Mouse (Mus musculus): ENCODE measurements around the gene Mrps10. TPM values are rescaled to one million over a fixed set of nuclear protein-coding genes. Genes with fewer than 3 reads are reported as not detected.

The Mrps10 gene
- polyA plus RNA-seq, 1 experiment from 2014 or later = 85.2 TPM

GRCm38 (mm10) chr17:47427316-47427715 lies 58.6 kb downstream of the Mrps10 start:
- no peaks in the 10 kb centered on the region for H3K9me3 ChIP-seq
- 73% methylated on average over 6 of the region's 6 CpGs for WGBS
- H3K4me1 ChIP-seq (replicated peaks) = peaks cover 16% of the 10 kb centered on the region
- no peak overlapping the region for H3K27ac ChIP-seq
- H3K27me3 ChIP-seq (ENCODE audit: insufficient read depth, poor library complexity, severe bottlenecking) = peaks cover 7% of the 10 kb centered on the region; the same call in 1 of the 2 replicates
- H3K36me3 ChIP-seq = no peaks in the 10 kb centered on the region
- DNase-seq (ENCODE audit: low spot score) = no peak
- H3K4me3 ChIP-seq = no peak overlapping the region

- WGBS = 7% methylated on average over 8 of the region's 8 CpGs
- DNase-seq (ENCODE audit: low spot score) = peak; percentile 75
- H3K9me3 ChIP-seq = no peaks in the 10 kb centered on the region
- H3K36me3 ChIP-seq = no peaks in the 10 kb centered on the region
- peaks cover 16% of the 10 kb centered on the region for H3K4me1 ChIP-seq (replicated peaks)
- peaks cover 7% of the 10 kb centered on the region; the same call in 1 of the 2 replicates for H3K27me3 ChIP-seq (ENCODE audit: insufficient read depth, poor library complexity, severe bottlenecking)
- H3K27ac ChIP-seq = peak overlapping the region; percentile 18; the same call in 1 of the 2 replicates
- peak overlapping the region; percentile 24 for H3K4me3 ChIP-seq
These were observed 60.2 kb downstream of the Mrps10 start for GRCm38 (mm10) chr17:47428831-47429304.

DNA sequence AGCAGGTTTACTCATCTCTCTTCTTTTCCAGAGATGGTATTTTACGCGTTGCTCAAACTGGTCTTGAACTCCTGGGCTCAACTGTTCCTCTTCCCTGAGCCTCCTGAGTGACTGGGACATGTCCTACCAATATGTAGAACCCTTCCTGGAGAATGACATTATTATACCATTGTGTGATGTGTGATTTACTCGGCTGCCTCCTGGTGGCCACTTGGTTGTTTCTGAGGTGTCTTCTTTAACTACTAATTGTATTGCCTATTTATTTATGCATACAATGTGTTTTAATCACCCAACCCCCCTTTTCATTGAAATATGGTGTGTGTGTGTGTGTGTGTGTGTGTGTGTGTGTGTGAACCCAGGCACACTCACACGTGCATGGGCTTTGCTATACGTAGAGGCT lies 62.1 kb downstream of the Mrps10 start:
- 67% methylated on average over 5 of the region's 5 CpGs for WGBS

More for the DNA sequence above, 62.1 kb downstream of the Mrps10 start:
- Histone ChIP-seq H3K36me3 (no peaks in the 10 kb centered on the region), H3K4me3 (no peak overlapping the region), H3K9me3 (no peaks in the 10 kb centered on the region), H3K4me1 (replicated peaks) (peaks cover 16% of the 10 kb centered on the region), H3K27me3 (ENCODE audit: insufficient read depth, poor library complexity, severe bottlenecking) (peaks cover 14% of the 10 kb centered on the region), H3K27ac (no peak overlapping the region)
- DNase-seq (ENCODE audit: low spot score) = no peak

Other genes with a start within 250 kb of the Mrps10 start
- gene Guca1b, start 16.5 kb downstream of the Mrps10 start, polyA plus RNA-seq (2016; fragmentation: Nextera tagmentation; extraction: Ambion mirVana) = 0.97 and 1.0 TPM in 2 replicates
- gene Guca1a, start 31.7 kb downstream of the Mrps10 start, polyA plus RNA-seq (2016; fragmentation: Nextera tagmentation; extraction: Ambion mirVana) = 1.8 and 2.1 TPM in 2 replicates
- gene AI661453, start 67.7 kb downstream of the Mrps10 start, polyA plus RNA-seq (2016; fragmentation: Nextera tagmentation; extraction: Ambion mirVana) = 0.24 and 0.54 TPM in 2 replicates
- gene 1700001C19Rik, start 68.5 kb downstream of the Mrps10 start, polyA plus RNA-seq (2016; fragmentation: Nextera tagmentation; extraction: Ambion mirVana) = 0.67 TPM in 1 of 2 replicates, not detected in the other
- gene Taf8, start 133.4 kb downstream of the Mrps10 start, polyA plus RNA-seq (2016; fragmentation: Nextera tagmentation; extraction: Ambion mirVana) = 32.5 and 36.0 TPM in 2 replicates
- gene Ccnd3, start 136.2 kb downstream of the Mrps10 start, polyA plus RNA-seq (2016; fragmentation: Nextera tagmentation; extraction: Ambion mirVana) = 289 and 330 TPM in 2 replicates
- gene Bysl, start 242.6 kb downstream of the Mrps10 start, polyA plus RNA-seq (2016; fragmentation: Nextera tagmentation; extraction: Ambion mirVana) = 39.0 and 40.6 TPM in 2 replicates
- gene Med20, start 242.7 kb downstream of the Mrps10 start, polyA plus RNA-seq (2016; fragmentation: Nextera tagmentation; extraction: Ambion mirVana) = 41.2 and 45.9 TPM in 2 replicates
- gene Gm20517, start 242.7 kb downstream of the Mrps10 start, polyA plus RNA-seq (2016; fragmentation: Nextera tagmentation; extraction: Ambion mirVana) = 1.9 and 2.1 TPM in 2 replicates